Mouse (Mus musculus): ENCODE results near the gene Slc9a3r2.
A peak's percentile ranks its signal among the peaks of the same experiment; 100 is the strongest.

Slc9a3r2 gene

DNA sequence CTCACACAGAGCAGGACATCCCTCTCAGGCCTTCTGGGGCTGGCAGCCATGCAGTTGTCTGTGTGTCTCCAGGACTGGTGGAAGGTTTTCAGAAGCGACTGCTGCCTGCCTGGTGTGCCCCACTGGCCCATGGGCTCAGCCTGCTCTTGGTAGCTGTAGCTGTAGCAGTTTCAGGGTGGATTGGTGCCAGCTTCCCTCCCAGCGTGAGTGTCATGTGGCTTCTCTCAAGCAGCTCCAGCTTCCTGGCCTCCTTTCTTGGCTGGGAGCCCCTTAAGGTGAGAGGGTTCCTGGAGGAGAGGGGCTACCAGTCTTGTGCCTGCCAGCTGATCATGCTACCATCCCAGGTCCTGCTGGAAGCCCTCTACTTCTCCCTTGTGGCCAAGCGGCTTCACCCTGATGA is 59.2 kb downstream of the Slc9a3r2 start:
- peak; percentile 81 for DNase-seq
